Mouse (Mus musculus) cerebellum, adult 9-10 months (tissue): ENCODE results near the gene Taf1c.

ENCODE experiments used
- DNase-seq: peaks from one replicate; pipeline ENCODE4 v3.0.0; 2022

Gene Taf1c

DNA sequence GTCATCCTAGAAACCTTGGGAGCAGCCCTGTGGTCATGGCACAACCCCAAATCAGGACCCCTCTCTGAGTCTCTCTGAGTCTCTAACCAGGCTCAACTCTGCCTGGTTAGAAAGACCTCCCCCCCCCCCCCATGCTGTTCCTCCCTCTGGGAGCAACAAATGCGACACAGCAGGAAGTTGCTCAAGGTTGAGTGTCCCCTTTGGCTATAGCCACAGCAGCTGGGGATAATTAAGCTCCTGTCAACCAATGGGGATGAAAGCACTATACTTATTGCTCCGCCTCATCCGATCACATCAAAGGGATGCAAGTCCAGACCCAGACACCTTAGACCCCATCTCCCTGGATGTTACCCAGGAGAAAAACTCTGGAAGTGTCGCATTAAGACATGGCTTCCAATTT is 17.5 kb upstream of the Taf1c start:
- DNase-seq, result no peak

DNA sequence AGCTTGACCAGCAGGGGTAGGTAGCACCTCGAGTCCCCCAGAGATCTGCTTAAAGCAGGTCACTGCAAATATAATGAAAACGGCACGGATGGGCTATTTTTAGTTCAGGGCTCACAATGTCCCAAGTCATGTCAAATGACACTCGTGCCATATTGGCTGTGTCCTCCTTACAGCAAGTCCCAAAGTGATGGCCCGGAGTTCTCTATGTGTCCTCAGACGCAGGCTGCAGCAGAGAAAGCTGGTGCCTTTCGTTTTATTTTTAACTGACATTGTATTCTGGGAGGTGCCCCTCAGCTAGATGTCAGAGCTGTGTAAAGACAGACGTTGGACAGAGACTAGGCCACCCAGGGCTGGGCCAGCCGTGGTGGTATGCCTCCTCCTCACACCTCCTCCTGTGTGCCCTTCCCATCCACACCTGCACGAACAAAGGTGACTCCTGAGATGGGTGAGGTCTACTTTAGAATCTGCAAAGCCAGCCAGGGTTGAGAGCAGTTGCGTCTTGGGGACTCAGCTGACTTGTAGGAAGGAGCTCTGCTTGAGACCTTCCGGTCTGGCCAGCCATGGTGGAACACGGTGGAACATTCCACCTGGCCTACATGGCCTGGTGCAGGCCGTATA is 15.9 kb upstream of the Taf1c start:
- DNase-seq, result no peak

DNA sequence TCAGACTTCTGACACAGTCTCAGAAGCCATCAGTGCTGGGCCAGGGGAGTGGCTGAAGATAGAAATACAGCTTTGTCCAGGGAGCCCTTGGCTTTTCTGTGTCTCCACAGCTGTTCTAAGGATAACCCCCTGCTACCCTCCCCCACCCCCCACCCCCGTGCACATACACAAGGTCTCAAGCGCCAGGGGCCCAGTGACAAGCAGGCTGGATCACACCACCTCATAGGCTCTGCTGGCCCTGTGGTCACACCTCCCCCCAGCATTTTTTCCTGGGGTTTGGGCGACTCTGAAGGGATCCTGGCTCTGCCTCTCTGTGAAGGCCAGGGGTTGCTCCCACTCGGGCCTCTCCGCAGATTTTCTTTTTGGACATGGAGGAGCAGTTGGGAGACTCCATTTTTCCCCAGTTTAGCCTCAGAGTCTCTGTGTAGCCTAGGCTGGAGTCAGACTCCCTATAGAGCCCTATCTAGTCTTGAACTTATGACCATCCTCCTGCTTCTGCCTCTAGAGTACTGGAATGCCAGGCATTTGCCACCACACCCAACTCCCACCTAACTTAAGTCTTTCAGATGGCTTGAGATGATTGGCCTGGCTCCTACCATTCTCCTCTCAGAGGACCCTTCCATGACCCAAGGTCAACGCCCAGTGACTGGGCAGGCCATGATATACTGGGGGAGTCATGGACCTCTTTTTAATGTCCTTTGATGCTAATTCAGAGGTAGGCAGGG is 15.3 kb upstream of the Taf1c start:
- DNase-seq, result no peak

- DNase-seq, result no peak
Observed at GRCm38 (mm10) chr8:119618887-119619286, 13.9 kb upstream of the Taf1c start.

DNA sequence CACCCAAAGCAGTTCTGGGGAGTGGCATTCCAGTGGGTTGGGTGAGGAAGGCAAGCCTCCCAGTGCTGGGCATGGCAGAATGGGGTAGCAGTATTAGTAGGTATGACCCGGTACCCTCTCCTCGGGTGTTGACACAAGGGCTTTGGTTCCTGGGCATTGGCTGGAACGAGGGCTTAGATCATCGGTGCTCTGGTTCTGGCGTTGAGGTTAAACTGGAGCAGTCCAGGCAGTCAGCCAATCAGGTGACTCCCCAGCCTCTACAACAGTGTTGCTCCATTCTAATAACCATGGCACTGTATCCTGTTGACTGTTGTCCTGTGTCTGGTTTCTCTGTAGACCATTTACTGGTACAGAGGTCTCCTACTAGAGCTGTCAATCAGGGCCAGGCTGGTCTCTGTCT is 12.6 kb upstream of the Taf1c start:
- no peak for DNase-seq

DNA sequence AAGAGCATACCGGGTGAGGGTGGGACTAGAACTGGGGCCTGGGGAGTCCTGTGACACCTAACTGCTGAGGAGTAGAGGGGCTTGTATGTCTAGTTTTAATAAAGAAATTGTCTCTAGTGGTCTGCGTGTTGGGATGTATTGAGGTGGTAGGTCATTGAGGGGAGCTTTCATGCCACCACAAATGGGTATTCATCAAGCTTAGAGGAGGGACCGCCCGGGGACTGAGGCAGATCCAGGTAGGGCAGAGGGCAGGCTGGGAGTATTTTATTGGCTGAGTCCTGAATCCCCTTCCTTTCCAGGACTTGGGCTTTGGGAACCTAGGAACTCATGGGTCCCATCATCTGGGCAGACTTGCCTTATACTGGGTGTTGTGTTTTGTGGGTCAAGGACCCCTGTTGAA is 11.8 kb upstream of the Taf1c start:
- DNase-seq, result no peak

- DNase-seq, result no peak
Observed at GRCm38 (mm10) chr8:119616358-119616757, 11.3 kb upstream of the Taf1c start.

DNA sequence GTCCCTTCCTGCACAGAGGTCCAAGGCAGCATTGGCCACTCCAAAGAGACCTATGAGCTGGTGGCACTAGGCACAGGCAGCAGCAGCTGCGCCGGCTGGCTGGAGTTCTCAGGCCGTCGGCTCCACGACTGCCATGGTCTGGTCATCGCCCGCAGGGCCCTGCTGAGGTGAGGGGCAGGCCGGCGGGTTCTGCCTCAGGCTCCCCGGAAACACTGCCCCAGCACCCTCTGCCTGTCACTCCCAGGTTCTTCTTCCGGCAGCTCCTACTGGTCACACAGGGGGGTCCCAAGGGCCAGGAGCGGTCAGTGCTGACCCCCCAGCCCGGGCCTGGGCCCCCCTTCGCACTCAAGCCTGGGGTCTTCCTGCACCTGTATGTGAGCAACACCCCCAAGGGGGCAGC is 10.1 kb upstream of the Taf1c start:
- no peak for DNase-seq

- no peak for DNase-seq
Observed at GRCm38 (mm10) chr8:119612471-119612870, 7.4 kb upstream of the Taf1c start, which contains the start of gene Adad2. TSS of gene Adad2 (plus strand) at chr8:119612747.

DNA sequence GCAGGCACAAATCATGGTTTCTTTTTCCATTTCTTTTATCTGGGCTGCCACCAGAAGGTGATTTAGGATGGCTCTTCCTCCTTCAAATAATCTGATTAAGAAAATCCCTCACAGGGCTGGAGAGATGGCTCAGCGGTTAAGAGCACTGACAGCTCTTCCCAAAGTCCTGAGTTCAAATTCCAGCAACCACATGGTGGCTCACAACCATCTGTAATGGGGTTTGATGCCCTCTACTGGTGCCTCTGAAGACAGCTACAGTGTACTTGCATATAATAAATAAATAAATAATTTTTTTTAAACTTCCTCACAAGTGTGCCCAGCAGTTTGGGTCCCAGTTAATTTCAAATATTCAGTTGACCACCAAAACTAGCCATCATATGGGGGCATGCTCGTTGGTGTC is 1.2 kb upstream of the Taf1c start:
- no peak for DNase-seq

GRCm38 (mm10) chr8:119604398-119604803 is 621 bp downstream of the Taf1c start:
- no peak for DNase-seq

DNA sequence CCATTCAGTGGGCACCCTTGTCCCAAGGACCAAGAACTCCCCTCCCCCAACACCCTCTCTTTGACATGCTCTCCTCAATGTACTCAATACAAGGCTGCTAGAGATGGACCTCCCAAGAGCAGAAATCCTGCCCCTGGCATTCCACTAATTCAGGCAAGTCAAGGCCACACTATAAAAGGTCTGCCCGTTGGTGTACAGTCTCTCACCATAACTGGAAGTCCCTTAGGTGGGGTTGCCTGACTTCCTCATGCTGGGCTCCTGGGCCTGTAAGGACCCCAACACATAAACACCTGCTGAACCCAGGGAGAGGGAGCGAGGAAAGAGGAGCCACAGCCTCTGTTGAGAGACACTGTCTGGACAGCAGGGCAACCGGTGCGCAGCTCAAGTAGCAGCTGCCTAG is 1.3 kb downstream of the Taf1c start:
- no peak for DNase-seq

DNA sequence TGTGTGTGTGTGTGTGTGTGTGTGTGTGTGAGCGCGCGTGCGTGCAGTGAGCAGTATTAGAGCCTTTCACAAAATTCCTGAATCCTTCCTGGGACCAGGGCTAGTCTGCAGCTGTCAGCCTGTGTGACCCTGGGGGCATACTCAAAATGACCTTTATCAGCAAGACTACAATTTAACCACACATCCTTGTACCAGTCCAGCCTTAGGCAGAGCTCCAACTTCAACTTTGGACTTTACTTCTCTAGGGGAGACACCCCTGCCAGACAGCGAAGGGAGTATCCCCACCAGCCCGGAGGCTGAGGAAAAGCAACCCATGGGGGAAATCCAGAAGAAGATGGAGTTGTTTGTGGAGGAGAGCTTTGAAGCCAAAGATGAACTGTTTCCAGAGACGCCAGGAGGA is 13.6 kb downstream of the Taf1c start:
- DNase-seq, result no peak

- no peak for DNase-seq
Observed at GRCm38 (mm10) chr8:119590348-119590747, 14.7 kb downstream of the Taf1c start.

DNA sequence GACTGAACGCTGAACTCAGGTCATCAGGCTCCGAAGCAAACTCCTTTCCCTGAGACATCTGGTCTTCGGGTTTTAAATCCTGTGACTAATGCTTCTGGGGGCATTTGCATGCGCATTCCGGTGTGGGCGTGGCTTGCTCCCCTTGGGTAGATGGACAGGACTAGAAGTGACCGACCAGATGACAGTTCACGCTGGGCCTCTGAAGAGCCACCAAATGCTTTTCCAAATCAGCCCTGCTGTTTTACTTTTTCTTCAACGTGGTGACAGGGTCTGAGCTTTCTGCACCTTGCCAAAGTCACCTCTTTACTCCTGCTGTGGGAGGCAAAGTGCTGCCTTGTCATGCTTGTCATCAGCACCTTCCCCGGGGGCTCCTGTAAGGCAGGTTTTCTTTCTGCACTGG is 16.2 kb downstream of the Taf1c start:
- DNase-seq, result no peak

DNA sequence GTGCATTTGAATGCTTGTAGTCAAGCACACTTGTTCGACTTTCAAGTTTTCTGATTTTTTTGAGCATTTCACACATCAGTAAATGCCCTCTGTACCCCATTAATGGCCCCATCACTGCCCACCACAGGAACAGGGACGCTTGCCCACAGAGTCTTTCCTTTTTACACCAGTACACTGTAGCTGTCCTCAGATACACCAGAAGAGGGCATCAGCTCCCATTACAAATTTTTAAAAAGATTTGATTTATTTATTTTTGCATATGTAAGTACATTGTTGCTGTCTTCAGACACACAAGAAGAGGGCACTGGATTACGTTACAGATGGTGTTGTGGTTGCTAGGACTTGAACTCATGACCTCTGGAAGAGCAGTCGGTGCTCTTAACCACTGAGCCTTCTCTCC is 16.7 kb downstream of the Taf1c start:
- no peak for DNase-seq

GRCm38 (mm10) chr8:119585901-119586300 is 19.1 kb downstream of the Taf1c start:
- DNase-seq, result no peak

GRCm38 (mm10) chr8:119580441-119581161 is 24.4 kb downstream of the Taf1c start:
- DNase-seq, result no peak

GRCm38 (mm10) chr8:119579096-119579495 is 25.9 kb downstream of the Taf1c start:
- no peak for DNase-seq

- DNase-seq, result no peak
Observed at GRCm38 (mm10) chr8:119575366-119575726, 29.7 kb downstream of the Taf1c start.

- DNase-seq, result peak; percentile 95
Observed at GRCm38 (mm10) chr8:119574437-119575365, 30.3 kb downstream of the Taf1c start, which contains the start of the genes Hsdl1 and Dnaaf1. TSS of gene Hsdl1 (minus strand) at chr8:119575183. TSS of gene Dnaaf1 (plus strand) at chr8:119575235.

GRCm38 (mm10) chr8:119572411-119572810 is 32.6 kb downstream of the Taf1c start:
- DNase-seq, result no peak

- no peak for DNase-seq
Observed at GRCm38 (mm10) chr8:119571135-119571534, 33.9 kb downstream of the Taf1c start.
